Mouse (Mus musculus): ENCODE results near the gene Wnk1.

Gene Wnk1

GRCm38 (mm10) chr6:119903081-119903789 lies 135.2 kb downstream of the Wnk1 start:
- no peak for DNase-seq (ENCODE audit: low spot score in 2 of 2)

GRCm38 (mm10) chr6:119902204-119903080 lies 136.0 kb downstream of the Wnk1 start, which contains the start of gene Rad52:
TSS of gene Rad52 (plus strand) at chr6:119902698.
- peak; percentile 81 to 82 for DNase-seq (ENCODE audit: low spot score in 2 of 2)

GRCm38 (mm10) chr6:119892711-119893110 lies 145.8 kb downstream of the Wnk1 start:
- DNase-seq (ENCODE audit: low spot score in 2 of 2), result no peak

- no peak for DNase-seq (ENCODE audit: low spot score in 2 of 2)
These were observed 155.3 kb downstream of the Wnk1 start for GRCm38 (mm10) chr6:119883151-119883550.
